Mouse (Mus musculus) forelimb bud, embryonic 11.5 days (tissue): ENCODE data around the gene Slc9a1.

ENCODE experiments used
- DNase-seq: peaks from one replicate; pipeline ENCODE4 v3.0.0-alpha.2; 2012; ENCODE audit warnings: low read depth, low spot score

The Slc9a1 gene

DNA sequence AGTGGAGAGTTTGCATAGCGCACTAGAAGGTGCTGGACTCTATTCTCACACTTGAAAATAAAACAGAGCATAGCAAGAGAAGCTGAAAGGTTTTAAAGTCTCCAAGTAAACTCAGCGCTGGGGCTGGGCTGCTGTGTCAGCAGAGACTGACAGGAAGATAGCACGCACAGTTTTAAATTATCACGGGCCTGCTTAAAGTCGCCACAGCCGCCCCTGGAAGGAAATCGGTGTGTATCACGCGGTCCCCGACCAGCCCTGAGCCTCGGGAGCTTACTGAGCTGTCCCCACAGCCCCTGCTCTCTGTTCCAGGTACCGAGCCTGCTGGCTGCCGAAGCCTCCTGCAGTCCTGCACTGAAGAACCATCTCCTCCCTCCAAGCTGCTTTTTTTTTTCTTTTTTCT lies 32.5 kb downstream of the Slc9a1 start:
- DNase-seq, result no peak

DNA sequence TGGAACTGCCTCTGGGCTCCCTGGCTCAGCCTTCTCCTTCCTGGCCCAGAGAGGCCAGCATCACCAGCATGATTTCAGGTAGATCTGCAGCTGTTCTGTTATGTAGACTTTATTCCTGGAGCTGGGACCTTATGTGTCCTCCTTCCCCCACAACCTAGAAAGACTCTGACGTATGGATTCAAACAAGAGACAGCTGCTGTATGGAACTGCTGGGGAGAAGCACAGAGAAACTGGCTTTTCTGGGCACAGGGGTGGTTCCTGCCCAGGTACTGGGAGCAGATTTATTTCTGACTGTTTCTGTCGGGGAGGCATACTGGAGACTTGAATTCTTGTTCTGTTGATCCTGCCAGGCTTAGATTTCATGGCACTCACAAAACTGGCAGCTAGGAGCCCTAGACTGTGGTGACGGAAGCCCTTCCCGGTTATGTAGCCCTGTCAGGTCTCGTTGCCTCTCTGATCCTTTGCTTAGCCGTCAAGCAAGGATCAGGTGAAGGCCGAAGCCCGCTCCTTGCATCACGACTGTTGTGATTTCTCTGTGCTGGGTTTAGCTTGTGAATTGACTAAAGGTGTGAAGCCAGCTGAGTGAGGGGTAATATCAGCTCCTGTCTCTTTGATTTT lies 34.2 kb downstream of the Slc9a1 start:
- no peak for DNase-seq

DNA sequence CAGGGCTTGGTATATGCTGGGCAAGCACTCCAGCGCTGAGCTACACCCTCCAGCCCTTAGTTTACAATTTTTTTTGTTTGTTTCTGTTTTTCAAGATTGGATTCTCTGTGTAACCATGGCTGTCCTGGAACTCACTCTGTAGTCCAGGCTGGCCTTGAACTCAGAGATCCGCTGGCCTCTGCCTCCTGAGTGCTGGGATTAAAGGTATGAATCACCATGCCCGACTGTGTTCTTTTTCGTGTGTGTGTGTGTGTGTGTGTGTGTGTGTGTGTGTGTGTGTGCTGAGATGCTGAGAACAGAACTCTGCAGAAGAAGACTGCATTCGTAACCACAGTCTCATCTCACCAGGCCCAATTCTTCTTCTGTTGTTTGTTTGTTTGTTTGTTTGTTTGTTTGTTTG lies 34.8 kb downstream of the Slc9a1 start:
- no peak for DNase-seq

DNA sequence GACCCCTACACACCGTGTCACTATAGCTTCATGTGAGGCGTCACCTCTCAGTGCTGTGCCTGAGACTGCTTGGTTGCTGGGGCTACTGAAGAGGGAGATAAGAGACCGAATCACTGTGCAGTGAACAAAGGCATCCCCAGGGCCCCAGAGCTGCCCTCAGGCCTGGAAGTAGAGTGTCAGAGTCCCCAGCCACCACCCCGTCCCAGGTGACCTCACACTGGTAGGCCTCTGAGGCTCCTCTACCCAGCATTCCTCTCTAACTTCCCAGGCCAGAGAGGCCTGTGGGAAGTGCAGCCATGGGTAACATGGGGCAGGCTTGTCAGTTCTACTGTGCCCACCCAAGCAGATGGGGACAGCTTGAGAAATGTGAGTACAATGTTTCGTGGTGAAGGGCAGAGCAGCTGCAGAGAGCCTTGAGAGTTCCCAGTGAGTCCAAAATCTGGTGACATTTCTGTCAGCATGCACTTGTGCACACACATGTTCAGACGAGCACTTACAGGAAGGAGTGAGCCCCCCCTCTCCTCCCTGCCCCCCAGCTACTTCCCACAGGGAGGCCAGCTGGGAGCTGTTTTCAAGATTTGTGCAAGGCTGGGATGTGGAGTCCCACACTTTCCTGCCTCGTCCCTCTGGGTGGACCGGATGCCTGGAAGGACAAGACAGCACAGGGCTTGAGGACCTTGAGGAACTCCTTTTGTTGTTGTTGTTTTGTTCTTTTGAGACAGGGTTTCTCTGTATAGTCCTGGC lies 37.0 kb downstream of the Slc9a1 start:
- DNase-seq, result no peak

DNA sequence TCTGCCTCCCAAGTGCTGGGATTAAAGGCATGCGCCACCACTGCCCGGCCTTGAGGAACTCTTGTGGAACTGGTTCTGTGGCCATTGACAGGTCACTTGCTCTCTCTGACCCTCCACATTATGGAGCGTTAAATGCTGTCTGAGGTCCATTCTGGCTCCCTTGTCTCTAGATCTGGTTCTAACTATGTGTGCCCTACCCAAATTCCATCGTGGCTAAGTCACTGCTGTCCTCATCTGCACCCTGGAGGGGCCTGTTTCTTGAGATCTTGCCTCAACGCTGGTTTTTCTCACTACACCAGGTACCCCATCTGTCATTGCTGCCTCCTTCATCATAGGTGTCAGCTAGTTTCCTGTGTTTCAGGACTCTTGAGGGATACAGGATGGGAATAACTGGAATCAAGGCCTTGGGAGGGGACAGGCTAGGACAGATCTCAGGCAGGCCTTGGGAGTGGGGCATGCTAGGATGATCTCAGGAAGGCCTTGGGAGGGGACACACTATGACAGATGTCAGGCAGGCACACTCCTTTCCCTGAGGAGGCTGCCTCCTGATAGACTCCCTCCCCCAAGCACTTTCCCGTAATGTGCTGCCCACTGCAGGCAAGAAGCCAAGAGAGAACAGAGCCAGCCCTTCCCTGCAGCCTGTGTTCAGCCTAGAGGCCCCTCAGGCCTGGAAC lies 37.7 kb downstream of the Slc9a1 start:
- DNase-seq, result no peak

DNA sequence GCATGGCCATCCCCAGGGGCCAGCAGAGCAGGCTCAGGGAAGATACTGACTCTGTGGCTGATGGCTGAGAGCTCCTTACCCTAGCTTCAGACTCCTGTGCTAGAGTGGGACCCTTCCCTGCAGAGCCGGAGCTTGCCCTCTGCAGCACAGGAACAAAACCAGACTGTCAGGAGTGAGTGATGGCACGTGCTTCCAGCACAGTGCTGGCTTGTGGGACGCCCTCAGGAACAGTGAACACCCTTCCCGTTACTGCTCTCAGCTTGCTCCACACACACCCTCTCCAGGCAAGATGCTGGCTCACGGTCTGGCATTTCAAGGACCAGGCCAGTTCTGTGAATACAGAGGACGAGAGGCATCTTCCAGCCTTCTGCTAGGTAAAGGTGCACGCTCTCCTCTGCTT lies 38.5 kb downstream of the Slc9a1 start:
- DNase-seq, result no peak

DNA sequence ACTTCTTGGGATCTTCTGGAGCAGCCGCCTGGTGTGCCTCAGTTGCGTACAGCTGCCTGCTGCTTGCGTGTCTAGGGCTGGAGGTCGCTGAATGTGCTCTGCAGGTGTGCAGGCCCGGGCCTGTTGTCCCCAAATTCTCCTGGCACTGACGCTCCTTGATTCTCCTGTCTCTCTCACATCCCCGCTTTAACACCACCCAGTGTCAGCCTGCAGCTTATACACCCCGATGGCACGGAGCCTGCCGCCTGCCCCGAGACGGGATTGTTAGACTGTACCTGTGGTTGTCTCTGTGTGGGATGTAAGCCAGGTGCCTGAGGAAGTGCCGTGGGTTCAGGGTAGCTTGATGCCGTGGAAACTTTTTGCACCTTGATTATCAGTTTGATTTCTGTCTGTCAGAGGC lies 41.5 kb downstream of the Slc9a1 start:
- no peak for DNase-seq

DNA sequence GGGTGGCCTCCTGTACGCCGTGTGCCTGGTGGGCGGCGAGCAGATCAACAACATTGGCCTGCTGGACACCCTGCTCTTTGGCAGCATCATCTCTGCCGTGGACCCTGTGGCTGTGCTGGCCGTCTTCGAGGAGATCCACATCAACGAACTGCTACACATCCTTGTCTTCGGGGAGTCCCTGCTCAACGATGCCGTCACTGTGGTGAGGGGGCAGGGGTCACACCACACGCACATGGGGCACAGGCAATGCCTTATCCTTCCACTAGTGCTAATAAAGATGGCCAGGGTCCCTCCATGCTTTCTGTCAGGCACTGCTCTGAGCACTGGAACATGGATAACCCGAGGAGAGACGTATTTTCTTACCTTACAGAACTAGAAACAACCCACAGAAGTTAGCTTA lies 42.6 kb downstream of the Slc9a1 start:
- no peak for DNase-seq

DNA sequence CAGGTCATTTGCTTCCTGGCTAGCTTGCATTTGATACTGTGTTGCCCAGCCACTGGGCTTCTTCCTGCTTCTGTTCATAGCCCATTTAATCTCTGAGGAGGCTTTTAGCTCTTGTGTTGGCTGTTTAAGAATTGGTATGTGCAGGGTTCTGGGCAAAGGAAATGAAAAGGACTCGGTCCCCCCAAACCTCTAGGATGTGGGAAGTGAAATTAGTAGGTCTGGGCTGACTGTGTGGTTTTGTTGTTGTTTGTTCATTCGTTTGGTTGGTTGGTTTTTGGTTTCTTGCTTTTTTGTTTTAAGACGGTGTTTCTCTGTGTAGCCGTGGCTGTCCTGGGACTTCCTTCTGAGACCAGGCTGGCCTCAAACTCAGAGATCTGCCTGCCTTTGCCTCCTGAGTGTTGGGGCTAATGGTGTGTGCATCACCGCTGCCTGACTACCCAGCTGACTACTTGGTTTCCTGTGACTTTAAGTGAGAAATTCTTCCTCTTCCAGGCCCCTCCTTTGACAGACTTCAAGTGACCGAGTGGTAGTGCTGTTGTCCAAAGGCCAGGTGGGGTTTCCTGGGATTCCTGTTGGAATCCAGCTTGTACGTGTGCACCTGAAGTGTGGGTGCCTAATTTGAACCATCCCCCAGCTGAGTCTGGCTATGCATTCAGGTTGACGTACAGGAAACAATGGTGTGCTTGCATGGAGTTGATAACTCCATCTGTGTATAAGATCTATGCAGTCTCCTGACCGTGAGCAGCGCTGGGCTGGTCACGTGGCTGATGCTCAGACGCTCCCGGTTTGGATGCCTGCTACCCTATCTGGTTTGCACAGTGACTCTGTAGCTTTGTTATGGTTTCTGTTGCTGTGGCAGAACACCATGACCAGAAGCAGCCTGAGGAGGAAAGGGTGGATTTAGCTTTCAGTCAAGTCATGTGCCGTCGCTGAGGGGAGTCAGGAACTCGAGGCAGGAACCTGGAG lies 43.4 kb downstream of the Slc9a1 start:
- DNase-seq, result no peak

DNA sequence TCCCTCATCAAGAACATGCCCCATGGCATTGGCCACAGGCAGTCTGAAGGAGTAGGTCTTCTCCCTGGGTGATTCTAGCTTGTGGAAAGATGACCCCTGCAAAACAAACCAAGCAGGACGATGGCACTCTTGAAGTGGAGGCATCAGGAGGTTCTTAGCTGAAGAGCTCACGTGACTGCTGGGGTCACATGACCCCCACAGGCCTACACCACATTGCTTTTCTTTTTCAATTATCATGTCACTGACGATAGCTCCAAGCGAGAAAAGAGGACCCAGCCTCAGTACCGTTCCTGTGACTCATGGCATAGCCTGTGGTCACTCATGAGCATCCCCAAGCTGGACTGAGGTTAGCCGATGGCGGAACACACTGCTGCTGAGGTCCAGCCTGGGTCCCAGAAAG lies 44.1 kb downstream of the Slc9a1 start:
- DNase-seq, result no peak

DNA sequence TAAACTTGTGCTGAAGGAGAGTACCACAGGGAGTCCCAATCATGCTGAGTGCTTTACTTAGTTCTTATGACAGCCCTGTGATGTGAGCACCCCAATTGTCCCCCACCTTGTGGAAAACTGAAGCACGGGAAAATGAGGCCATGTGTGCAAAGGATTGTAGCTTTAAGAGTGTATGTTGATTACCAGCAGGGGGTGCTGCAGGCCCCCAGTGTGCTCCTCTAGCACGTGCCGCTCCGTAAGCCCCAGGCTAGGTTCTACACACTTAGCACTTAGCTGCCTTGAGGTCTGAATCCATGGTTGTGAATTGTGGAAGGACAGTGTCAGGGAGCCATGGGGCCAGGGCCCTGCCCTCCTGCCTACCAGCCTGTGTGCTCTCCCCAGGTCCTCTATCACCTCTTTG lies 45.4 kb downstream of the Slc9a1 start:
- no peak for DNase-seq

DNA sequence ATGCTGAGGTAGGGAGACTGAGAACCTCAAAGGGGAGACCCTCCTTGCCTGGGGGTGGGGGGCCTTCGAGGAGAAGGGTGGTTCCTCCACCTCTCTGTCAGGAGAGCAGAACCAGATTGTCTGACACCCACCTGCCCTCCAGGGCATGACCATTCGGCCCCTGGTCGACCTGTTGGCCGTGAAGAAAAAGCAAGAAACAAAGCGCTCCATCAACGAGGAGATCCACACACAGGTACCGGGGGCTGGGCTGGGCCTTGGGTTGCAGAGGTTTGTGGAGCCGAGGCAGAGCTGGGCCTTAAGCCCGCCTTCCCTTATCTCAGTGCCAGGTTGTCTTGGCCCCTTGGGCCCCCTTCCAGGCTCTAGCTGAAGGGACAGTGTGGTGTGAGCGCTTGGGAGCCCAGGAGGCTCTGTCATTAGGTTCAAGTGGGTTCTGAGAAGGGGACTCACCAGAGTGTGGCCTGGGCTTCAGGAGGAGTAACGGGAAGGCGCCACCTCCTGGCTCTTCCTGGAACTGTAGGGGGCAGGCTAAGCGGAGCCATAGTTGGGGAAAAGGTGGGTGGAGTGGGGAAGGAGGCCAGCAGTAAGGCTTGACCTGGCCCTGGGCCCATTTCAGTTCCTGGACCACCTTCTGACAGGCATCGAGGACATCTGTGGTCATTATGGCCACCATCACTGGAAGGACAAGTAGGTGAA lies 50.0 kb downstream of the Slc9a1 start:
- DNase-seq, result peak; percentile 46

DNA sequence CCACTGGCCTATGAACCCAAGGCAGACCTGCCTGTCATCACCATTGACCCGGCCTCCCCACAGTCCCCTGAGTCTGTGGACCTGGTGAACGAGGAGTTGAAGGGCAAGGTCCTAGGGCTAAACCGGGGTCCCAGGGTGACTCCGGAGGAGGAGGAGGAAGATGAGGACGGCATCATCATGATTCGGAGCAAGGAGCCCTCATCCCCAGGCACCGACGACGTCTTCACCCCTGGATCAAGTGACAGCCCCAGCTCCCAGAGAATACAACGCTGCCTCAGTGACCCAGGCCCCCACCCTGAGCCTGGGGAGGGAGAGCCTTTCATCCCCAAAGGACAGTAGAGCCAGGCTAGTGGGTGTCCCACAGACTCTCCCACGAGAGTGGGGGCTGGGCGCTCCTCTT lies 52.5 kb downstream of the Slc9a1 start:
- no peak for DNase-seq

DNA sequence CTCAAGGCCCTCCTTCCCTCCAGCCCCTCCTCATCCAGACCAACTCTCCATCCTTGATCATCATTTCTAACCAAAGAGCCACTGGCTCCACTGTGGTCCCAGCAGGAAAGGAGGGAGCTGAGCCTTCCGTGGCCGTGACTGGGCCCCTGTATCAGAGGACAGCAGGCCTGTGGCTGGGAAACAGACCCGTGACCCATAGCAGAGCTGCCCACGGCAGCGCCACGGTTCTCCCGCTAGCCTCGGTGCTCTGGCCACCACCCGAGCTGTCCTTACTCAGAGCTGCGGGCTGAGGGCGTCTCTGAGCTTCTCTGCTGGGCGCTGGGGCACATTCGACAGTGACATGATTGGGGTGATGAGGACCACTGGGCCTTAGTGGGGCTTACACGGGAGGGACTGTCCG lies 53.1 kb downstream of the Slc9a1 start:
- no peak for DNase-seq

DNA sequence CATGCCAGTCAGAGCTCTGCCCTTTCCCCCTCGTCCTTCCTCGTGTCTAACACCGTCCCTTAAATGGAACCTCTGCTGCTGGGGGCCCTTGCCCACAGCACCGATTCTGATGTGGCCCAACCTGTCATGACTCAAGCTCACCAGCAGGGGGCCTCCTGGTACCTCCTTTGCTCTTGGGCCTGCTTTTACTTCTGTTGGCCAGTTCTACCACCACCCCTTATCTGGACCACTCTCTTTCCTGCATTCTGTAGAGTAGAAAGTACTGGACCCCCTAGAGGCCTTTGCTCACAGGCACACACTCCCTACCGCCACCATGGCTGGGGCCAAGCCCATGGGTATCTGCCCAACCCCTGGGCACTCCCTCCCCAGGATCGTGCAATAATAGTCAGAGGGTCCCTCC lies 53.6 kb downstream of the Slc9a1 start:
- DNase-seq, result no peak

DNA sequence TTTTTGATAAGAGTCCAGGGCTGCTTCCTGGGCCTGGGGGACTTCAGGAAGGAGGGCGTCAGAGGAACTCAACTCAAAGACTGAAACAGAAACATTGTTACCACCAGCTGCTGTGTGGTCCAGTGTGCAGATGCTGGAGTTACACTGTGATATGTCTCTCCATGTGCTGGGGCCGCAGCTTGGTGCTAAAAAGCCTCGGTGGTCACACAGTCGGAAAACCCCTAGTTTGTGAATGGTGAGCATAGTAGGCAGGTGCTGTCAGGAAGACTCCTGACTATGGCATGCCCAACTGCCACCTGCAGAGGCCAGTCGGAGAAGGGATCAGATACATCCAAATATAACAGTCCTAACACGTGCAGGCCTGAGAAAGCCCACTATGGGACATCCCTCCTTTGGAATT lies 54.2 kb downstream of the Slc9a1 start:
- no peak for DNase-seq

DNA sequence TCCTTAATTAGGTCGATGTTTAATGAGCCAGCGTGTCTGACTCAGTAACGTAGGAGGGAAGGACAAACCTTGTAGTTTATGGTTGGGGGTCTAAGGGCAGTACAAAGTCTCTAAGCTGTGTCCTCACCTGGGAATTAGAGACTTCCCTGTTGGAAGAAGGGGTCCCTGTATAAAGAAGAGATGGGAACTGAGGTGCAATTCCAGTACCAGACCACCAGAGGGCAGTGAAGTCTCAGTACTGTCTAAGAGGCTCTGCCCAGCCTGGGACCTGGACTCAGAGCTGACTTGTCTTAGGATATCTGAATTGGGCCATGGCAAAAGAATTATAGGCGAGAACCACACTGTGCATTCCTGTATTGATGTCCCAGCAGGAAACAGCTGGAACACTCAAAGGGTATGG lies 54.6 kb downstream of the Slc9a1 start:
- peak; percentile 73 for DNase-seq

DNA sequence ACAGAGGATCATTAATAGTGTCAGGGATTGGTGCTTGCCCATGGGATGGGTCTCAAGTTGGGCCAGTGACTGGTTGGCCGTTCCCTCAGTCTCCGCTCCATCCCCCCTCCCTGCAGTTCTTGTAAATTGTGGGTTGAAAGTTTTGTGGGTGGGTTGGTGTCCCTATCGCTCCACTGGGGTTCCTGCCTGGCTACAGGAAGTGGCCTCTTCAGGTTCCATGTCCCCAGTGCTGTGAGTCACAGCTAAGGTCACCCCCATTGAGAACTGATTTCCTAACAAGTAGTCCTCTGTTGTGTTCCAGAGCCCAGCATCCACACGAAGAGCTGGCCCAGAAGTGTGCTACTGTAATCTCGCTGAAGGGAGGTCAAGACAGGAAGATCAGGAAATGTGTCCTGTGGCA lies 56.6 kb downstream of the Slc9a1 start:
- no peak for DNase-seq

DNA sequence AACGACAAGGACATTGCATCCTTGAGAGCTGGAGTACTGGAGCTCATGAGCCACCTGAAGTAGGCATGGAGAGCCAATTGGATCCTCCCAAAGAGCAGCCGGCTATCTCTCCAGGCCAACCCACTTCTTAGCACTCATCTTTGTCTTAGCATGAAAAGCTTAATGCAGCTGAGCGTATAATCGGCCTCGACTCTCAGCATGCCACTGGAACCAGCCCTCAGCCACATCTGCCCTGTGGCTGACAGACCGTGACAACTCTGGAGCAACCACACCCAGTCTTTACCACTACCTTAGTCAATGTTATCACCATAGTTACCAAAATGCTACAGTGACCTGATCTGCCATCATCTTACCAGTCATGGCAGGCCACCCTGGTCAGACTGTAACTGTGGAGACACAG lies 62.0 kb downstream of the Slc9a1 start:
- no peak for DNase-seq

DNA sequence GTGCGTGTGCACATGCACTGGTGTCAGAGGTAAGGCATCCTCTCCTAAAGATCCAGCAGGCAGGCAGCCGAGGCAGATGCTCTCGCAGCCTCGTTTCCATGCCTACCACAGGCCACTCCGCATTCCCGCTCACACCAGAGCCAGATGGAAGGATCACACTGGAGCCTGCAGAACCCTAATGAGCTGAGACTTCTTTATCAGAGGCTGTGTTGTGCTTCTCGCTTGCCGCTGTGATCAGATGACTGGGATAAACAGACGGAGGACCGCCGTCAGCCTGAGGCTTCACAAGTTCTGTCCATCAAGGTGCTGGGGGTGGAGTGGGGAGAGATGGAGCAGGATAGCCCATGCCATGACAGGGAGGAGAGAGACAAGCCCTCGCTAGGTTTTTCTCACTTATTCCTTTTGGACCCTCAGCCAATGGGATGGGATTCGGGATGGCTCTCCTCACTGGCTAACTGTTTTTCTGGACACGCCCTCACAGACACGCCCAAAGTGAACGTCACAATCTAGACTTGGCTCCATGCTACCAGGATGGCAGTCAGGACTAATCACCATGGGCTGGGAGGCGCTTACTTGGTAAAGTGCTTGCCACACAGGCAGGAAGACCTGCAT lies 63.2 kb downstream of the Slc9a1 start:
- peak; percentile 27 for DNase-seq

DNA sequence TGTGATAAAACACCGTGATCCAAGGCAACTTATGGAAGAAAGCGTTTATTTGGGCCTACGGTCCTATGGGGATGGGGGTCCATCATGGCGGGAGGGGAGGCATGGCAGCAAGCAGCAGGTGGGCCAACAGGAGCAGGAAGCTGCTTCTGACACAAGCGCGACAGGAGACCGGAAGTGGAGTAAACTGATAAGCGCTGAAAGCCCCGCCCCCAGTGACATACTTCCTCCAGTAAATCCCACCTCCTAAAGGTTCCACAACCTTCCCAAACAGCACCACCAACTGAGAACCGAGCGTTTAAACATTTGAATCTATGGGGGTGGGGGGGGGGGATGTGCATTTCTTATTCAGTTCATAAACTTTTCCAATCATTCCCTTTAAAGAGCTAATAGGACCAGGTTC lies 66.4 kb downstream of the Slc9a1 start:
- no peak for DNase-seq
